Comparison of ENCODE assay signal across 23 mouse cellular contexts in genomic region chr2:21680735-21681270, GRCm38 (mm10).
"Had no signal": no experiment of that assay in that cellular context is flagged by ENCODE, and none has a peak within 500 bp of the region (broad histone marks: within the 10 kb centered on the region; RNA-seq: fewer than 3 reads in every experiment).

No protein-coding gene starts in this region.

- H3K27me3 ChIP-seq: embryonic facial prominence, embryonic 12.5 days; embryonic facial prominence, embryonic 13.5 days; embryonic facial prominence, embryonic 15.5 days; forebrain, embryonic 12.5 days; forebrain, embryonic 13.5 days; forebrain, embryonic 15.5 days had no signal

- DNase-seq: cerebellum, adult 9-11 months; cerebellum, postnatal 10 days; cerebellum, postnatal 14 days; cerebellum, postnatal 25 days; cerebellum, postnatal 36 days; embryo, embryonic 11 days; forebrain, postnatal 0 days; gastrocnemius, adult 2 months; gastrocnemius, postnatal 10 days; gastrocnemius, postnatal 14 days; gastrocnemius, postnatal 25 days; gastrocnemius, postnatal 36 days; heart, adult 11 months; heart, adult 18-20 months; heart, adult 2 months had no signal

- ATAC-seq: forebrain, embryonic 13.5 days; forebrain, embryonic 14.5 days; forebrain, embryonic 15.5 days; forebrain, embryonic 16.5 days; forebrain, postnatal 0 days had no signal
